Comparison of ENCODE assay signal across 8 mouse cellular contexts in genomic region chr14:21985426-21985931, GRCm38 (mm10). TPM values are rescaled to one million over a fixed set of nuclear protein-coding genes. Genes with fewer than 3 reads are reported as not detected.
A peak's percentile ranks its signal among the peaks of the same experiment; 100 is the strongest.
DNase-seq lines count a peak whose midpoint lies in the region; ATAC-seq and TF ChIP-seq lines count a peak whose summit lies in the region.

No protein-coding gene starts in this region.

- 2% methylated on average over 37 of the region's 37 CpGs for WGBS in heart, embryonic 11.5 days (ENCODE audit: insufficient replicate concordance)
- under 1% methylated on average over 37 of the region's 37 CpGs for WGBS in kidney, embryonic 14.5 days

- H3K9me3 ChIP-seq in heart, embryonic 11.5 days (replicated peaks; ENCODE audit: control insufficient read depth, low read length) = no peaks in the 10 kb centered on the region
- H3K9me3 ChIP-seq in kidney, embryonic 14.5 days (ENCODE audit: control insufficient read depth, low read length) = no peaks in the 10 kb centered on the region

- ATAC-seq in heart, embryonic 11.5 days (replicated peaks; ENCODE audit: insufficient number of reproducible peaks, low FRiP score, low TSS enrichment) = no peak
- no peak for ATAC-seq in kidney, embryonic 14.5 days (ENCODE audit: low FRiP score, low TSS enrichment)

- H3K4me3 ChIP-seq in heart, embryonic 11.5 days (ENCODE audit: low read depth, low read length) = peak overlapping the region; percentile 56
- H3K4me3 ChIP-seq in gastrocnemius, adult 2 months = peak overlapping the region; percentile 76
- peak overlapping the region; percentile 99 for H3K4me3 ChIP-seq in kidney, embryonic 14.5 days (ENCODE audit: low read length)

- H3K27ac ChIP-seq in heart, embryonic 11.5 days (ENCODE audit: low read depth, low read length) = peak overlapping the region; percentile 46; the same call in 1 of the 2 replicates
- peak overlapping the region; percentile 99 for H3K27ac ChIP-seq in gastrocnemius, adult 2 months
- peak overlapping the region; percentile 98 for H3K27ac ChIP-seq in kidney, embryonic 14.5 days (ENCODE audit: low read depth, low read length)

- intact Hi-C loops in heart, postnatal 25 days (cut with DNase I) = loop anchor here (5.0 to 10.0 kb wide), 5 partner anchors 37 to 1539 kb away; no protein-coding TSS in a partner anchor
- intact Hi-C loops in gastrocnemius, adult 2 months (cut with DNase I) = loop anchor here (5.0 to 10.0 kb wide), 4 partner anchors 457 to 1419 kb away; no protein-coding TSS in a partner anchor

- TF ChIP-seq CTCF in gastrocnemius, adult 2 months (IDR thresholded peaks at IDR 0.05) = no peak

- no peak for DNase-seq in heart, postnatal 25 days (ENCODE audit: low spot score)
- peak; percentile 57 for DNase-seq in adrenal gland, postnatal 14 days
- peak; percentile 78 for DNase-seq in gastrocnemius, adult 2 months
- DNase-seq in lung, postnatal 36 days = peak; percentile 33
- DNase-seq in right cerebral cortex, postnatal 14 days = no peak
- no peak for DNase-seq in MN1 (ENCODE audit: low spot score)

- H3K36me3 ChIP-seq in heart, embryonic 11.5 days (ENCODE audit: control insufficient read depth, insufficient read depth, low read length) = no peaks in the 10 kb centered on the region; the same call in 1 of the 2 replicates
- H3K36me3 ChIP-seq in kidney, embryonic 14.5 days (ENCODE audit: control insufficient read depth, insufficient read depth, low read length) = peaks cover 28% of the 10 kb centered on the region

- peak overlapping the region; percentile 89 for H3K4me2 ChIP-seq in heart, embryonic 11.5 days
- peak overlapping the region; percentile 75 for H3K4me2 ChIP-seq in kidney, embryonic 14.5 days (replicated peaks; ENCODE audit: low read depth, low read length)

- peaks cover 44% of the 10 kb centered on the region for H3K27me3 ChIP-seq in heart, embryonic 11.5 days (ENCODE audit: control insufficient read depth, insufficient read depth, low read length)
- H3K27me3 ChIP-seq in kidney, embryonic 14.5 days (ENCODE audit: control insufficient read depth, insufficient read depth, low read length) = no peaks in the 10 kb centered on the region

- H3K9ac ChIP-seq in heart, embryonic 11.5 days (ENCODE audit: low read depth, low read length) = peak overlapping the region; percentile 72
- peak overlapping the region; percentile 99 for H3K9ac ChIP-seq in kidney, embryonic 14.5 days (ENCODE audit: low read depth, low read length)

- peaks cover 25% of the 10 kb centered on the region for H3K4me1 ChIP-seq in heart, embryonic 11.5 days (ENCODE audit: control insufficient read depth, insufficient read depth, low read length)
- H3K4me1 ChIP-seq in kidney, embryonic 14.5 days (ENCODE audit: control insufficient read depth, insufficient read depth, low read length) = peaks cover 8% of the 10 kb centered on the region; the same call in 1 of the 2 replicates

RNA-seq across cellular contexts. Expression of gene Zfp503, which starts 3.9 kb away (rescaled TPM):
- 2.3 and 3.3 TPM in 2 replicates for polyA plus RNA-seq in heart, embryonic 11.5 days (2014; fragmentation: Nextera tagmentation; extraction: Ambion mirVana)
- 1 to 10 TPM; 1.5 to 2.1 TPM for total RNA-seq in heart, postnatal 25 days (2021)
- total RNA-seq in adrenal gland, postnatal 14 days (2021) = 22.3 and 24.3 TPM in 2 replicates
- 10 to 100 TPM in 1 of 2 experiments, 1 to 10 TPM in 1; 8.1 to 10.7 TPM for total RNA-seq in gastrocnemius, adult 2 months (2021)
- 26.7 and 44.3 TPM in 2 replicates for polyA plus RNA-seq in kidney, embryonic 14.5 days (2014; fragmentation: Nextera tagmentation; extraction: Ambion mirVana)

RNA-seq across cellular contexts. Expression of gene Lrmda, which starts 34.0 kb away (rescaled TPM):
- polyA plus RNA-seq in heart, embryonic 11.5 days (2014; fragmentation: Nextera tagmentation; extraction: Ambion mirVana) = 0.23 and 0.70 TPM in 2 replicates
- 1 to 10 TPM in 1 of 2 experiments, under 1 TPM in 1; 0.83 to 1.8 TPM for total RNA-seq in heart, postnatal 25 days (2021)
- 3.8 and 4.2 TPM in 2 replicates for total RNA-seq in adrenal gland, postnatal 14 days (2021)
- total RNA-seq in gastrocnemius, adult 2 months (2021) = 1 to 10 TPM; 2.6 to 2.9 TPM
- polyA plus RNA-seq in kidney, embryonic 14.5 days (2014; fragmentation: Nextera tagmentation; extraction: Ambion mirVana) = 0.29 and 0.53 TPM in 2 replicates

Comparison
In these comparisons a context has a peak if more than half of its experiments do, and no peak if none do; other contexts are left out.
1. H3K27ac ChIP-seq: peak in every context shown above with its lines; median percentile 99 in gastrocnemius, adult 2 months; 98 in kidney, embryonic 14.5 days; 46 in heart, embryonic 11.5 days.
2. DNase-seq: peak in adrenal gland, postnatal 14 days (single experiment), gastrocnemius, adult 2 months (single experiment) and lung, postnatal 36 days (single experiment); none in heart, postnatal 25 days (single experiment), right cerebral cortex, postnatal 14 days (single experiment) and MN1 (single experiment).
3. Peak in every context shown above with its lines, with median percentiles within 50 percentile points of each other: H3K4me3 ChIP-seq.